Mouse (Mus musculus): ENCODE data around the gene G6pc3. TPM values are rescaled to one million over a fixed set of nuclear protein-coding genes. Genes with fewer than 3 reads are reported as not detected.
A peak's percentile ranks its signal among the peaks of the same experiment; 100 is the strongest.

G6pc3 gene
- polyA plus RNA-seq, 1 experiment, result 56.5 TPM

DNA sequence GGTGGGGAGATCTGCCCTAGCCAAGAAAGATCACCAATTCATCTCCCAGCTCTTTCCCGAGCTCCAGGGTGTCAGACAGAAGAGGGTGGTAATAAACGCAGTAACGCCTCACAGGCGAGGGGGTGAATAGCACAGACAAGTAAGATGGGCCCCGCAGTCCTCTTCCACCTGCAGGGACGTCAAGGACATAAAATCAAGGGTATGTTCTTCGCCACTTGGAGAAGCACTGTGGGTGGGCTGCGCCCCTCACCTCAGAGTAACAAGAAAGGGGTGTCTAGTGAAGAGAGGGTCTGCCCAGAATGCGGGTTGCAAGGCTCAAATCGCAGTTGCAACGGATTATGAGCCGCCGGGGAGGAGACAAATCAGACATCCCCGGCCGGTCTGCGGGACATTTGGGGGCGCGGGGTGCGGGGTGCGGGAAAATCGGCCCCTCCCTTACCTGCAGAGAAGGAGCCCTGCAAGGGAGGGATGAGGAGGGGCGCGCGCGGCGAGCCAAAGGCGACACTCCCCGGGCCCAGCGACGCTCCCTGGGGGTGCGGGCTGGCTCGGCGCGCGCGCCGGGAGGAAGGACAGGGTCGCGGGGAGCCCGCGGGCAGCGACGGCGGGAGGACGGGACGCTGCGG, 40.0 kb downstream of the G6pc3 start:
- no peak for DNase-seq
- peak overlapping the region; percentile 56 for H3K4me3 ChIP-seq (ENCODE audit: control insufficient read depth, insufficient read depth, low read length)
- TF ChIP-seq CTCF (IDR thresholded peaks at IDR 0.05; ENCODE audit: borderline replicate concordance, control insufficient read depth, extremely low read depth, insufficient read depth, low read length, poor library complexity), result no peak
- TF ChIP-seq POLR2A (IDR thresholded peaks at IDR 0.05; ENCODE audit: control insufficient read depth, extremely low read depth, insufficient read depth, low read length, poor library complexity), result no peak
- peaks cover 17% of the 10 kb centered on the region for H3K4me1 ChIP-seq (replicated peaks; ENCODE audit: control insufficient read depth, insufficient read depth, low read length)
- H3K27ac ChIP-seq (ENCODE audit: control insufficient read depth, insufficient read depth, low read length), result no peak overlapping the region
- WGBS, result 1% methylated on average over 47 of the region's 47 CpGs
- H3K27me3 ChIP-seq (ENCODE audit: control insufficient read depth, insufficient read depth, low read length), result no peaks in the 10 kb centered on the region; the same call in 1 of the 2 replicates
- H3K36me3 ChIP-seq (ENCODE audit: control insufficient read depth, insufficient read depth, low read length), result no peaks in the 10 kb centered on the region

DNA sequence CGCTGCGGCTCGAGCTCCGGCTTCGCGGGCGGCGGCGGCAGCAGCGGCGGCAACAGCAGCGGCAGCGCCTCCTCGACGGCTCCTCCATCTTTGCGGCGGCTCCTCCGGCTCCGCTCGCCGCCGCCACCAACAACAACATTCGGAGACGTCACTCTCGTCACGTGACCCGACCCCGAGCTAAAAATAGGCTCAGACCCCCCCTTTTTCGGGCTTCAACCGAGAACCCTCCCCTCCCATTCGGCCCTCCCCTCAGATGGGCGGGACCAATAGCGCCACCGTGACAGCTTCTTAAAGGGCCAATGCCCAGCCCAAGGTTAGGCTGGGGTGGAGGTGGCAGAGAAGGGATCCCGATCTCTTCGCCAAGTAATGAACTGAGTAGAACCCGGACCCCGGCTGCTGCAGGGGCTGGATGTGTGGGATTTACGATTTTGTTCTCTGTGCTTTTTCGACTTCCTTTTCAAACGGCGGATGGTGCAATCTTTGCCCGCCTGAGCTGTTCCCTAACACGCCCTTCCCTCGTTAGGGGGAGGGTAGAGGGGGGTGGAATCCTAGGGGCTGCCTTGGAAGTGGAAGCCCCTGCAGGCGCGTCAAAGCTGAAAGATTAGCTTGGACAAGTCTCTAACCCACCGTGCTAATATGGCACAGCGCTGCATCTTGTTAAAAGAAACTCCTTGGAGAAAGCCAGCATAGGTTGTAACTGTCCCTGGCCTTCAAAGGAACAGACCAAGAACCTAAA, 40.8 kb downstream of the G6pc3 start, which contains the start of gene Hdac5:
Gene Hdac5, minus strand, starts transcription at position 161 of the 736 bp plus-strand sequence.
- peaks cover 17% of the 10 kb centered on the region for H3K4me1 ChIP-seq (replicated peaks; ENCODE audit: control insufficient read depth, insufficient read depth, low read length)
- no peak within 1 kb of the TSS for H3K27ac ChIP-seq (ENCODE audit: control insufficient read depth, insufficient read depth, low read length)
- peak; percentile 98 for DNase-seq
- TF ChIP-seq CTCF (IDR thresholded peaks at IDR 0.05; ENCODE audit: borderline replicate concordance, control insufficient read depth, extremely low read depth, insufficient read depth, low read length, poor library complexity) (no peak), POLR2A (IDR thresholded peaks at IDR 0.05; ENCODE audit: control insufficient read depth, extremely low read depth, insufficient read depth, low read length, poor library complexity) (peak; percentile 44; the same call in 1 of the 2 replicates)
- no peaks in the 10 kb centered on the region for H3K36me3 ChIP-seq (ENCODE audit: control insufficient read depth, insufficient read depth, low read length)
- peak within 1 kb of the TSS; percentile 56 for H3K4me3 ChIP-seq (ENCODE audit: control insufficient read depth, insufficient read depth, low read length)
- no peaks in the 10 kb centered on the region; the same call in 1 of the 2 replicates for H3K27me3 ChIP-seq (ENCODE audit: control insufficient read depth, insufficient read depth, low read length)
- under 1% methylated on average over 47 of the region's 49 CpGs for WGBS

DNA sequence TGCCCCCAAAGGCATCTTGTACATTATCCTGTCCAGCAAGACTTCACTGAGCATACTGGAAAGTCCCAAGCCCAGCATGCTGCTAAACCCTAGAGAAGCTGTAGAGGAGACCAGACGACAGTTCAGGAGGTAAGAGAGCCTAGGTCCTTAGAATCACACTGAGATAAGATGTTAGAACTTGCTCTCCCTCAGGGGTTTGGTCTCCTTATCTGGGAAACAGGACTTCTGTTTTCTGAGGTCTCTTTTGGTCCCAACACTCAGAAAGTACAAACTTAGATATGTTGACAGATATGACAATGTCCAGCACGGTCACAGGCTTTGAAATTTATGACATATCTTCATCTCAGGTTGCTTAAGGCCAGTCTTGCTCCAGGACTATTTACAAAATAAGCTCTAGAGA, 46.6 kb downstream of the G6pc3 start:
- no peaks in the 10 kb centered on the region for H3K4me1 ChIP-seq (replicated peaks; ENCODE audit: control insufficient read depth, insufficient read depth, low read length)
- TF ChIP-seq POLR2A (IDR thresholded peaks at IDR 0.05; ENCODE audit: control insufficient read depth, extremely low read depth, insufficient read depth, low read length, poor library complexity) (no peak), CTCF (IDR thresholded peaks at IDR 0.05; ENCODE audit: borderline replicate concordance, control insufficient read depth, extremely low read depth, insufficient read depth, low read length, poor library complexity) (no peak)
- no peak for DNase-seq
- no peaks in the 10 kb centered on the region for H3K27me3 ChIP-seq (ENCODE audit: control insufficient read depth, insufficient read depth, low read length)
- H3K27ac ChIP-seq (ENCODE audit: control insufficient read depth, insufficient read depth, low read length), result no peak overlapping the region
- 80% methylated on average over 2 of the region's 2 CpGs for WGBS
- H3K4me3 ChIP-seq (ENCODE audit: control insufficient read depth, insufficient read depth, low read length), result no peak overlapping the region
- H3K36me3 ChIP-seq (ENCODE audit: control insufficient read depth, insufficient read depth, low read length), result no peaks in the 10 kb centered on the region

DNA sequence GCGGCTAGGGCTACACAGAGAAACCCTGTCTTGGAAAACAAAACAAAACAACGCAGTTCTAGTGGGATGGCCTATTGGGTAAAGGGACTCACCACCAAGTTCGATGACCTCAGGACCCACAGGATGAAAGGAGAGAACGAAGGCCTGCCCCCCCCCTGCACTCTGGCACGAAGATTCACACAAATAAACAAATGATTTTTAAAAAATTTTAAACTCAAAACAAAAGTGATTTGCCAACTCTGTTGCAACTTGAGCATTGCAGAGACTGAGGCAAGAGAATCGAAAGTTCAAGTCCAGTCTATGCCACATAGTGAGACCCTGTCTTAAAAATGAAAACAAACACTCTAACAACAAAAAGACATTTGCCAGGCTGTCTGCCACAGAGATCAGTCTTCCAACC, 51.2 kb downstream of the G6pc3 start:
- 94% methylated on average over 6 of the region's 6 CpGs for WGBS

DNA sequence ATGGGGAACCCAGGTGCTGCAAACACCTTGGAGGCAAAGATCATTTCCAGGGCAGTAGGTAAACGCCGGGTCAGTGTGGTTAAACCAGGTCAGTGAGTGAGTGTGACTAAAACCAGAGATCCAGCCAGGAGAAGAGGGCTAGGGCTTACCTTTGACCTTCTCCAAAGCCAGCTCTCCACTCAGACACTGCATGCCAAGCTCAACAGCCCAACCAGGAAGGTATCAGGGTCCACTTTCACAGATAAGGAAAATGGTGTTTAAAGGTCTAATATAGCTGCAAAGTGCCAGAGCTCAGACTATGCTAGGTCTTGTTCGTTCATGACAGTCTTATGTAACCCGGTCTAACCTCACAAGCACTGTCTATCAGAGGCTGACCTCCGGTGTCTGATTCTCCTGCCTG, 51.8 kb downstream of the G6pc3 start:
- Histone ChIP-seq H3K36me3 (ENCODE audit: control insufficient read depth, insufficient read depth, low read length) (no peaks in the 10 kb centered on the region), H3K27ac (ENCODE audit: control insufficient read depth, insufficient read depth, low read length) (no peak overlapping the region), H3K4me3 (ENCODE audit: control insufficient read depth, insufficient read depth, low read length) (no peak overlapping the region), H3K27me3 (ENCODE audit: control insufficient read depth, insufficient read depth, low read length) (peaks cover 4% of the 10 kb centered on the region; the same call in 1 of the 2 replicates), H3K4me1 (replicated peaks; ENCODE audit: control insufficient read depth, insufficient read depth, low read length) (peaks cover 5% of the 10 kb centered on the region; the same call in 1 of the 2 replicates)
- 93% methylated on average over 5 of the region's 5 CpGs for WGBS
- TF ChIP-seq POLR2A (IDR thresholded peaks at IDR 0.05; ENCODE audit: control insufficient read depth, extremely low read depth, insufficient read depth, low read length, poor library complexity) (no peak), CTCF (IDR thresholded peaks at IDR 0.05; ENCODE audit: borderline replicate concordance, control insufficient read depth, extremely low read depth, insufficient read depth, low read length, poor library complexity) (no peak)
- DNase-seq, result no peak

More for the DNA sequence above, 51.2 kb downstream of the G6pc3 start:
- Histone ChIP-seq H3K36me3 (ENCODE audit: control insufficient read depth, insufficient read depth, low read length) (no peaks in the 10 kb centered on the region), H3K4me1 (replicated peaks; ENCODE audit: control insufficient read depth, insufficient read depth, low read length) (peaks cover 5% of the 10 kb centered on the region; the same call in 1 of the 2 replicates), H3K27ac (ENCODE audit: control insufficient read depth, insufficient read depth, low read length) (no peak overlapping the region), H3K27me3 (ENCODE audit: control insufficient read depth, insufficient read depth, low read length) (peaks cover 4% of the 10 kb centered on the region; the same call in 1 of the 2 replicates), H3K4me3 (ENCODE audit: control insufficient read depth, insufficient read depth, low read length) (no peak overlapping the region)
- TF ChIP-seq POLR2A (IDR thresholded peaks at IDR 0.05; ENCODE audit: control insufficient read depth, extremely low read depth, insufficient read depth, low read length, poor library complexity) (no peak), CTCF (IDR thresholded peaks at IDR 0.05; ENCODE audit: borderline replicate concordance, control insufficient read depth, extremely low read depth, insufficient read depth, low read length, poor library complexity) (no peak)
- no peak for DNase-seq

DNA sequence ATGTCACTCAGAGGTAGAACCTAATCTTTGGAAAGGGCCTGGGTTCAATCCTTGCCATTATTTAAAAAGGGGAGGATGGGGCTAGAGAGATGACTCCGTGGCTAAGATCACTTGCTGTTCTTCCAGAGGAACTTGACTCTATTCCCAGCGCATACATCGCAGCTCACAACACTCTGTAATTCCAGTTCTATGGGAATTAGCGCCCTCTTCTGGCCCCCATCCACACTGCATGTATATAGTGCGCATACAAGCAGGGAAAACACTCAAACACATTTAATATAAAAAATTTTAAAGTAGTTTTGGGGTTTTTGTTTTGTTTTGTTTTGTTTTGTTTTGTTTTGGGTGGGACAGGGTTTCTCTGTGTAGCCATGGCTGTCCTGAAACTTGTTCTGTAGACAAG, 52.5 kb downstream of the G6pc3 start:
- no peak for TF ChIP-seq POLR2A (IDR thresholded peaks at IDR 0.05; ENCODE audit: control insufficient read depth, extremely low read depth, insufficient read depth, low read length, poor library complexity)
- TF ChIP-seq CTCF (IDR thresholded peaks at IDR 0.05; ENCODE audit: borderline replicate concordance, control insufficient read depth, extremely low read depth, insufficient read depth, low read length, poor library complexity), result no peak
- no peak overlapping the region for H3K27ac ChIP-seq (ENCODE audit: control insufficient read depth, insufficient read depth, low read length)
- peaks cover 5% of the 10 kb centered on the region; the same call in 1 of the 2 replicates for H3K4me1 ChIP-seq (replicated peaks; ENCODE audit: control insufficient read depth, insufficient read depth, low read length)
- 65% methylated on average over 5 of the region's 5 CpGs for WGBS
- no peak for DNase-seq
- peaks cover 4% of the 10 kb centered on the region; the same call in 1 of the 2 replicates for H3K27me3 ChIP-seq (ENCODE audit: control insufficient read depth, insufficient read depth, low read length)
- H3K4me3 ChIP-seq (ENCODE audit: control insufficient read depth, insufficient read depth, low read length), result no peak overlapping the region
- no peaks in the 10 kb centered on the region for H3K36me3 ChIP-seq (ENCODE audit: control insufficient read depth, insufficient read depth, low read length)

Other genes starting within 250 kb of the G6pc3 start
- gene Sost, start 222.6 kb upstream of the G6pc3 start, polyA plus RNA-seq (2012; rRNA removed), result 3.1 and 5.0 TPM in 2 replicates
- gene Cfap97d1, start 205.3 kb upstream of the G6pc3 start, polyA plus RNA-seq (2012; rRNA removed), result not detected in 2 replicates
- gene Dusp3, start 202.6 kb upstream of the G6pc3 start, polyA plus RNA-seq (2012; rRNA removed), result 12.3 and 19.7 TPM in 2 replicates
- 0.28 and 0.50 TPM in 2 replicates for gene Mpp3, start 161.2 kb upstream of the G6pc3 start, polyA plus RNA-seq (2012; rRNA removed)
- gene Cd300lg, start 148.1 kb upstream of the G6pc3 start, polyA plus RNA-seq (2012; rRNA removed), result 12.5 and 18.3 TPM in 2 replicates
- 3.7 and 3.8 TPM in 2 replicates for gene Mpp2, start 101.1 kb upstream of the G6pc3 start, polyA plus RNA-seq (2012; rRNA removed)
- gene Ppy, start 88.3 kb upstream of the G6pc3 start, polyA plus RNA-seq (2012; rRNA removed), result 11.8 TPM in 2 replicates
- gene Pyy, start 81.8 kb upstream of the G6pc3 start, polyA plus RNA-seq (2012; rRNA removed), result 51.8 and 53.2 TPM in 2 replicates
- gene Nags, start 44.1 kb upstream of the G6pc3 start, polyA plus RNA-seq (2012; rRNA removed), result 0.09 and 0.43 TPM in 2 replicates
- gene Tmem101, start 33.2 kb upstream of the G6pc3 start, polyA plus RNA-seq (2012; rRNA removed), result 26.2 and 31.3 TPM in 2 replicates
- gene Lsm12, start 4.3 kb upstream of the G6pc3 start, polyA plus RNA-seq (2012; rRNA removed), result 36.1 and 42.2 TPM in 2 replicates
- gene Hdac5, start 40.5 kb downstream of the G6pc3 start, polyA plus RNA-seq (2012; rRNA removed), result 76.8 and 81.7 TPM in 2 replicates
- gene BC030867, start 59.3 kb downstream of the G6pc3 start, polyA plus RNA-seq (2012; rRNA removed), result 13.0 and 17.7 TPM in 2 replicates
- gene Asb16, start 79.1 kb downstream of the G6pc3 start, polyA plus RNA-seq (2012; rRNA removed), result 0.12 and 0.27 TPM in 2 replicates
- gene Tmub2, start 95.3 kb downstream of the G6pc3 start, polyA plus RNA-seq (2012; rRNA removed), result 74.1 and 74.2 TPM in 2 replicates
- 89.9 TPM in 2 replicates for gene Atxn7l3, start 107.0 kb downstream of the G6pc3 start, polyA plus RNA-seq (2012; rRNA removed)
- gene Ubtf, start 130.1 kb downstream of the G6pc3 start, polyA plus RNA-seq (2012; rRNA removed), result 59.7 and 67.9 TPM in 2 replicates
- 0.11 and 0.34 TPM in 2 replicates for gene Slc4a1, start 176.6 kb downstream of the G6pc3 start, polyA plus RNA-seq (2012; rRNA removed)
- 7.9 and 8.1 TPM in 2 replicates for gene Rundc3a, start 203.8 kb downstream of the G6pc3 start, polyA plus RNA-seq (2012; rRNA removed)
- gene Slc25a39, start 218.3 kb downstream of the G6pc3 start, polyA plus RNA-seq (2012; rRNA removed), result 227 and 235 TPM in 2 replicates
- gene Grn, start 240.7 kb downstream of the G6pc3 start, polyA plus RNA-seq (2012; rRNA removed), result 151 and 160 TPM in 2 replicates